In genomic region chr4:140827237-140827636, GRCm38 (mm10) we compare ENCODE assay signal across 32 mouse cellular contexts. TPM values are rescaled to one million over a fixed set of nuclear protein-coding genes. Genes with fewer than 3 reads are reported as not detected.
DNase-seq lines count a peak whose midpoint lies in the region; ATAC-seq and TF ChIP-seq lines count a peak whose summit lies in the region.
"Had no signal": no experiment of that assay in that cellular context is flagged by ENCODE, and none has a peak within 500 bp of the region (broad histone marks: within the 10 kb centered on the region; RNA-seq: fewer than 3 reads in every experiment).

No protein-coding gene starts in this region.

- no peaks in the 10 kb centered on the region for H3K36me3 ChIP-seq in hindbrain, postnatal 0 days (ENCODE audit: insufficient read depth, low read length)
- H3K36me3 ChIP-seq in hindbrain, embryonic 11.5 days (ENCODE audit: control insufficient read depth, insufficient read depth, low read length) = no peaks in the 10 kb centered on the region
- no peaks in the 10 kb centered on the region for H3K36me3 ChIP-seq in liver, adult 2 months (ENCODE audit: control insufficient read depth, insufficient read depth, low read length)
- H3K36me3 ChIP-seq in liver, embryonic 12.5 days = no peaks in the 10 kb centered on the region
- no peaks in the 10 kb centered on the region for H3K36me3 ChIP-seq in CH12.LX (replicated peaks in 1 of 2; ENCODE audit: control insufficient read depth in 1 of 2, insufficient read depth in 1 of 2, low read length in 1 of 2)
- H3K36me3 ChIP-seq in liver, postnatal 0 days (replicated peaks; ENCODE audit: insufficient read depth, low read length) = no peaks in the 10 kb centered on the region
- H3K36me3 ChIP-seq: embryonic facial prominence, embryonic 12.5 days; G1E; lung, embryonic 15.5 days; midbrain, embryonic 10.5 days had no signal

- no peak for TF ChIP-seq EP300 in CH12.LX (IDR thresholded peaks at IDR 0.05; ENCODE audit: low read length)
- TF ChIP-seq EP300 in liver, postnatal 0 days (IDR thresholded peaks at IDR 0.05; ENCODE audit: low read depth) = no peak

- no peak overlapping the region for H3K4me2 ChIP-seq in hindbrain, postnatal 0 days (ENCODE audit: low read depth, low read length)
- no peak overlapping the region for H3K4me2 ChIP-seq in hindbrain, embryonic 11.5 days (replicated peaks; ENCODE audit: low read depth, low read length)
- no peak overlapping the region for H3K4me2 ChIP-seq in liver, embryonic 12.5 days
- H3K4me2 ChIP-seq in CH12.LX (ENCODE audit: insufficient read depth, low read depth, poor library complexity, severe bottlenecking) = no peak overlapping the region
- H3K4me2 ChIP-seq in liver, postnatal 0 days (ENCODE audit: low read depth, low read length) = no peak overlapping the region
- H3K4me2 ChIP-seq: embryonic facial prominence, embryonic 12.5 days; forebrain, embryonic 13.5 days; heart, embryonic 11.5 days; lung, embryonic 15.5 days had no signal

- no peak for ATAC-seq in hindbrain, postnatal 0 days
- no peak for ATAC-seq in hindbrain, embryonic 11.5 days (ENCODE audit: low FRiP score)
- ATAC-seq in liver, embryonic 12.5 days = no peak
- ATAC-seq in liver, postnatal 0 days = no peak
- ATAC-seq: CD4-positive, CD25-positive, alpha-beta regulatory T cell, adult 4 months; forebrain, embryonic 13.5 days; hindbrain, embryonic 16.5 days; Patski had no signal

- DNase-seq in hindbrain, postnatal 0 days (ENCODE audit: low spot score) = no peak
- no peak for DNase-seq in hindbrain, embryonic 11.5 days (ENCODE audit: low spot score)
- DNase-seq in liver, adult 2 months (ENCODE audit: extremely low read depth, low read depth, low spot score) = peak; percentile 5
- DNase-seq in CH12.LX (ENCODE audit: extremely low read depth) = no peak
- DNase-seq in liver, postnatal 0 days = no peak
- no peak for DNase-seq in adrenal gland, adult (ENCODE audit: inconsistent age in 2 of 2, low spot score in 1 of 2)
- DNase-seq in right cerebral cortex, adult 18-20 months = no peak
- DNase-seq: adrenal gland, adult 2 months; cerebellum, adult 18-20 months; cerebellum, postnatal 14 days; gastrocnemius, postnatal 10 days; kidney, adult 11 months; kidney, postnatal 10 days; thymus, postnatal 25 days had no signal

- TF ChIP-seq RAD21 in CH12.LX (IDR thresholded peaks at IDR 0.05; ENCODE audit: low read depth, low read length) = peak; percentile 45

- no peaks in the 10 kb centered on the region for H3K27me3 ChIP-seq in hindbrain, postnatal 0 days (ENCODE audit: insufficient read depth, low read length)
- H3K27me3 ChIP-seq in hindbrain, embryonic 11.5 days (ENCODE audit: control insufficient read depth, insufficient read depth, low read length) = no peaks in the 10 kb centered on the region
- H3K27me3 ChIP-seq in liver, adult 2 months (ENCODE audit: control insufficient read depth, insufficient read depth, low read length) = no peaks in the 10 kb centered on the region
- peaks cover 67% of the 10 kb centered on the region for H3K27me3 ChIP-seq in liver, embryonic 12.5 days (replicated peaks)
- H3K27me3 ChIP-seq in CH12.LX (replicated peaks) = peaks cover 96% of the 10 kb centered on the region
- H3K27me3 ChIP-seq in liver, postnatal 0 days (ENCODE audit: insufficient read depth, low read length) = 0 out of 2 replicates have a peak, but pooled peaks cover 4% of the 10 kb centered on the region
- H3K27me3 ChIP-seq: embryonic facial prominence, embryonic 12.5 days; forebrain, embryonic 13.5 days; lung, embryonic 15.5 days; Patski had no signal

- peak; percentile 19; the same call in 1 of the 2 replicates for TF ChIP-seq CTCF in hindbrain, postnatal 0 days (IDR thresholded peaks at IDR 0.05; ENCODE audit: low read depth)
- TF ChIP-seq CTCF in liver, adult 2 months (IDR thresholded peaks at IDR 0.05; ENCODE audit: low read depth, low read length) = peak; percentile 64
- peak in 1 of 2 experiments; percentile 40; a peak in 2 of 4 replicates for TF ChIP-seq CTCF in CH12.LX (conservative IDR thresholded peaks at IDR 0.05 in 1 of 2, IDR thresholded peaks at IDR 0.05 in 1 of 2; ENCODE audit: low read depth in 2 of 2, low read length in 2 of 2)
- TF ChIP-seq CTCF in liver, postnatal 0 days (IDR thresholded peaks at IDR 0.05; ENCODE audit: low read depth) = peak; percentile 61

- in situ Hi-C loops in CH12.LX (cut with MboI; ENCODE audit: low pct_ligation_motif_present, low pct_unique_long_range_greater_than_20kb, low sequenced_read_pairs) = loop anchor here (10.0 kb wide), 1 partner anchor 78 kb away; the partner anchor contains the start of gene Padi2

- H3K4me1 ChIP-seq in hindbrain, postnatal 0 days (ENCODE audit: insufficient read depth, low read length) = no peaks in the 10 kb centered on the region
- no peaks in the 10 kb centered on the region for H3K4me1 ChIP-seq in hindbrain, embryonic 11.5 days (replicated peaks; ENCODE audit: control insufficient read depth, insufficient read depth, low read length)
- H3K4me1 ChIP-seq in liver, adult 2 months (ENCODE audit: control insufficient read depth, insufficient read depth, low read length) = no peaks in the 10 kb centered on the region
- H3K4me1 ChIP-seq in liver, embryonic 12.5 days = no peaks in the 10 kb centered on the region
- H3K4me1 ChIP-seq in CH12.LX (ENCODE audit: control insufficient read depth in 1 of 2, insufficient read depth in 2 of 2) = peaks cover 4 to 8% of the 10 kb centered on the region in 2 experiments
- no peaks in the 10 kb centered on the region for H3K4me1 ChIP-seq in liver, postnatal 0 days (ENCODE audit: insufficient read depth)
- H3K4me1 ChIP-seq: embryonic facial prominence, embryonic 12.5 days; forebrain, embryonic 13.5 days; lung, embryonic 15.5 days had no signal

- H3K9ac ChIP-seq in hindbrain, postnatal 0 days (replicated peaks; ENCODE audit: low read length) = no peak overlapping the region
- H3K9ac ChIP-seq in hindbrain, embryonic 11.5 days (ENCODE audit: low read depth, low read length) = no peak overlapping the region
- H3K9ac ChIP-seq in liver, adult 2 months (ENCODE audit: low read depth, low read length) = no peak overlapping the region
- H3K9ac ChIP-seq in liver, embryonic 12.5 days = no peak overlapping the region
- no peak overlapping the region for H3K9ac ChIP-seq in CH12.LX (ENCODE audit: insufficient read depth, low read depth)
- no peak overlapping the region for H3K9ac ChIP-seq in liver, postnatal 0 days (replicated peaks)
- H3K9ac ChIP-seq: embryonic facial prominence, embryonic 12.5 days; forebrain, embryonic 13.5 days; lung, embryonic 15.5 days had no signal

- dilution Hi-C loops in CH12.LX (cut with MboI; ENCODE audit: extremely low pct_ligation_motif_present, extremely low pct_unique_long_range_greater_than_20kb, low sequenced_read_pairs) = no loop called here

- H3K27ac ChIP-seq in hindbrain, postnatal 0 days = no peak overlapping the region
- H3K27ac ChIP-seq in hindbrain, embryonic 11.5 days (ENCODE audit: low read depth, low read length) = no peak overlapping the region
- H3K27ac ChIP-seq in liver, adult 2 months (replicated peaks; ENCODE audit: insufficient read depth, low read depth, low read length) = no peak overlapping the region
- no peak overlapping the region for H3K27ac ChIP-seq in liver, embryonic 12.5 days
- H3K27ac ChIP-seq in CH12.LX (ENCODE audit: insufficient read depth, low read depth) = no peak overlapping the region
- no peak overlapping the region for H3K27ac ChIP-seq in liver, postnatal 0 days (ENCODE audit: low read depth)
- H3K27ac ChIP-seq: embryonic facial prominence, embryonic 12.5 days; forebrain, embryonic 13.5 days; lung, embryonic 15.5 days; macrophage; midbrain, embryonic 10.5 days had no signal

- no peak for TF ChIP-seq POLR2A in liver, adult 2 months (IDR thresholded peaks at IDR 0.05; ENCODE audit: extremely low read depth, insufficient read depth, low read length)
- no peak for TF ChIP-seq POLR2A in CH12.LX (IDR thresholded peaks at IDR 0.05; ENCODE audit: low read depth, low read length)

- no peaks in the 10 kb centered on the region for H3K79me2 ChIP-seq in liver, adult 2 months (ENCODE audit: control insufficient read depth, insufficient read depth, low read length)
- H3K79me2 ChIP-seq in CH12.LX (replicated peaks; ENCODE audit: control insufficient read depth, extremely low read depth, insufficient read depth, poor library complexity, severe bottlenecking) = no peaks in the 10 kb centered on the region

- 54% methylated on average over 3 of the region's 3 CpGs for WGBS in hindbrain, postnatal 0 days
- WGBS in hindbrain, embryonic 11.5 days = 73% methylated on average over 3 of the region's 3 CpGs
- WGBS in liver, adult 2 months = 47% methylated on average over 3 of the region's 3 CpGs
- WGBS in liver, embryonic 12.5 days (ENCODE audit: insufficient replicate concordance) = 44% methylated on average over 3 of the region's 3 CpGs
- WGBS in liver, postnatal 0 days (ENCODE audit: insufficient replicate concordance) = 45% methylated on average over 3 of the region's 3 CpGs

- peaks cover 2% of the 10 kb centered on the region; the same call in 1 of the 2 replicates for H3K9me3 ChIP-seq in hindbrain, postnatal 0 days (ENCODE audit: low read length)
- no peaks in the 10 kb centered on the region for H3K9me3 ChIP-seq in hindbrain, embryonic 11.5 days (ENCODE audit: control insufficient read depth, low read length)
- no peaks in the 10 kb centered on the region for H3K9me3 ChIP-seq in liver, embryonic 12.5 days (replicated peaks)
- H3K9me3 ChIP-seq in CH12.LX (replicated peaks; ENCODE audit: low read length) = no peaks in the 10 kb centered on the region
- H3K9me3 ChIP-seq in liver, postnatal 0 days (ENCODE audit: low read length) = no peaks in the 10 kb centered on the region
- H3K9me3 ChIP-seq: forebrain, embryonic 13.5 days; G1E; lung, embryonic 15.5 days had no signal

- H3K4me3 ChIP-seq in hindbrain, postnatal 0 days (ENCODE audit: low read length) = no peak overlapping the region
- no peak overlapping the region for H3K4me3 ChIP-seq in hindbrain, embryonic 11.5 days (ENCODE audit: low read depth, low read length)
- no peak overlapping the region for H3K4me3 ChIP-seq in liver, adult 2 months (ENCODE audit: insufficient read depth, low read depth, low read length)
- H3K4me3 ChIP-seq in liver, embryonic 12.5 days = no peak overlapping the region
- H3K4me3 ChIP-seq in CH12.LX (replicated peaks in 1 of 3; ENCODE audit: low read depth in 2 of 3, low read length in 2 of 3, poor library complexity in 1 of 3) = no peak overlapping the region
- H3K4me3 ChIP-seq in liver, postnatal 0 days (ENCODE audit: low read depth, low read length) = no peak overlapping the region
- H3K4me3 ChIP-seq: embryonic facial prominence, embryonic 12.5 days; erythroblast, embryonic 14.5 days; forebrain, embryonic 13.5 days; lung, embryonic 15.5 days; midbrain, embryonic 10.5 days had no signal

RNA-seq across cellular contexts. Expression of gene Padi3, which starts 16.8 kb away (rescaled TPM):
- not detected in 2 replicates for total RNA-seq in hindbrain, postnatal 0 days (2014; rRNA removed)
- polyA plus RNA-seq in hindbrain, postnatal 0 days (2015; fragmentation: Nextera tagmentation; extraction: Ambion mirVana) = 0.05 TPM in 2 replicates
- polyA plus RNA-seq in hindbrain, embryonic 11.5 days (2014; fragmentation: Nextera tagmentation; extraction: Ambion mirVana) = not detected in 2 replicates
- not detected in 2 replicates for total RNA-seq in liver, adult 2 months (2014; rRNA removed)
- polyA plus RNA-seq in liver, adult 2 months (2012; rRNA removed) = not detected in 2 replicates
- 0.37 and 0.47 TPM in 2 replicates for polyA plus RNA-seq in liver, embryonic 12.5 days (2016; fragmentation: Nextera tagmentation; extraction: Ambion mirVana)
- total RNA-seq in CH12.LX (2012; rRNA removed) (0.17 TPM in 2 replicates), CH12.LX (2014; rRNA removed) (0.09 and 0.11 TPM in 2 replicates)
- 0.07 and 0.10 TPM in 2 replicates for polyA plus RNA-seq in CH12.LX (2012; ENCODE audit: insufficient read length, low read depth)
- 0.06 and 0.11 TPM in 2 replicates for polyA plus RNA-seq in liver, postnatal 0 days (2015; fragmentation: Nextera tagmentation; extraction: Ambion mirVana)
- total RNA-seq: adrenal gland, adult 2 months; adrenal gland, postnatal 4 days; left cerebral cortex, postnatal 25 days; neutrophil, adult 5-6 weeks had no signal
- polyA plus RNA-seq: adrenal gland, adult 2 months; erythroblast, embryonic 14.5 days; forebrain, embryonic 13.5 days; Patski; small intestine, adult 2 months had no signal

RNA-seq across cellular contexts. Expression of gene Padi1, which starts 18.3 kb away (rescaled TPM):
- total RNA-seq in hindbrain, postnatal 0 days (2014; rRNA removed) = 0.25 TPM in 1 of 2 replicates, not detected in the other
- 0.05 TPM in 1 of 2 replicates, not detected in the other for polyA plus RNA-seq in hindbrain, postnatal 0 days (2015; fragmentation: Nextera tagmentation; extraction: Ambion mirVana)
- 0.05 and 0.08 TPM in 2 replicates for polyA plus RNA-seq in hindbrain, embryonic 11.5 days (2014; fragmentation: Nextera tagmentation; extraction: Ambion mirVana)
- not detected in 2 replicates for total RNA-seq in liver, adult 2 months (2014; rRNA removed)
- not detected in 2 replicates for polyA plus RNA-seq in liver, adult 2 months (2012; rRNA removed)
- 0.10 TPM in 1 of 2 replicates, not detected in the other for polyA plus RNA-seq in liver, embryonic 12.5 days (2016; fragmentation: Nextera tagmentation; extraction: Ambion mirVana)
- total RNA-seq in CH12.LX (2012; rRNA removed) (0.04 TPM in 1 of 2 replicates, not detected in the other), CH12.LX (2014; rRNA removed) (not detected in 2 replicates)
- polyA plus RNA-seq in CH12.LX (2012; ENCODE audit: insufficient read length, low read depth) = not detected in 2 replicates
- 0.02 TPM in 1 of 2 replicates, not detected in the other for polyA plus RNA-seq in liver, postnatal 0 days (2015; fragmentation: Nextera tagmentation; extraction: Ambion mirVana)
- total RNA-seq: adrenal gland, adult 2 months; adrenal gland, postnatal 4 days; granulocyte monocyte progenitor cell, adult 5-6 weeks; left cerebral cortex, postnatal 25 days had no signal
- polyA plus RNA-seq: adrenal gland, adult 2 months; erythroblast, embryonic 14.5 days; forebrain, embryonic 13.5 days; heart, postnatal 0 days; hindbrain, embryonic 16.5 days; macrophage; small intestine, adult 2 months had no signal

RNA-seq across cellular contexts. Expression of gene Padi4, which starts 53.2 kb away (rescaled TPM):
- total RNA-seq in hindbrain, postnatal 0 days (2014; rRNA removed) = not detected in 2 replicates
- polyA plus RNA-seq in hindbrain, postnatal 0 days (2015; fragmentation: Nextera tagmentation; extraction: Ambion mirVana) = not detected in 2 replicates
- polyA plus RNA-seq in hindbrain, embryonic 11.5 days (2014; fragmentation: Nextera tagmentation; extraction: Ambion mirVana) = 0.25 and 0.37 TPM in 2 replicates
- total RNA-seq in liver, adult 2 months (2014; rRNA removed) = 0.09 TPM in 1 of 2 replicates, not detected in the other
- 0.12 and 0.20 TPM in 2 replicates for polyA plus RNA-seq in liver, adult 2 months (2012; rRNA removed)
- polyA plus RNA-seq in liver, embryonic 12.5 days (2016; fragmentation: Nextera tagmentation; extraction: Ambion mirVana) = 0.63 and 0.91 TPM in 2 replicates
- total RNA-seq in CH12.LX (2012; rRNA removed) (not detected in 2 replicates), CH12.LX (2014; rRNA removed) (not detected in 2 replicates)
- polyA plus RNA-seq in CH12.LX (2012; ENCODE audit: insufficient read length, low read depth) = not detected in 2 replicates
- 3.6 and 4.5 TPM in 2 replicates for polyA plus RNA-seq in liver, postnatal 0 days (2015; fragmentation: Nextera tagmentation; extraction: Ambion mirVana)
- total RNA-seq: G1E; left cerebral cortex, postnatal 25 days had no signal
- polyA plus RNA-seq: embryonic facial prominence, embryonic 12.5 days; erythroblast, embryonic 14.5 days had no signal
